Mouse (Mus musculus) limb, embryonic 14.5 days (tissue): Measurements from ENCODE around the gene Plekhh1. TPM values are rescaled to one million over a fixed set of nuclear protein-coding genes. Genes with fewer than 3 reads are reported as not detected.

Source experiments
- ATAC-seq: fragments of 200-750 bp; cut with Nextera tagmentation; 2 replicates; pipeline ENCODE4 v1.8.0; 2017; ENCODE audit warnings: low read depth, moderate number of reproducible peaks, moderate TSS enrichment; ENCODE audit not compliant: low FRiP score
- DNase-seq: peaks from one replicate; pipeline ENCODE4 v3.0.0-alpha.2; 2015; ENCODE audit warnings: low spot score
- H3K27ac ChIP-seq: fragments of 300-500 bp; sonication (generic); replicated peaks from 2 replicates; pipeline ENCODE4 v1.5.1; 2014; ENCODE audit warnings: low read depth, mild to moderate bottlenecking, low read length, moderate library complexity, mixed read lengths
- H3K27me3 ChIP-seq: fragments of 300-500 bp; sonication (generic); 2 replicates; pipeline ENCODE4 v1.6.1; 2014; ENCODE audit warnings: low read length, mixed read lengths; ENCODE audit not compliant: control insufficient read depth, insufficient read depth
- H3K36me3 ChIP-seq: fragments of 300-500 bp; sonication (generic); 2 replicates; pipeline ENCODE4 v1.6.1; 2014; ENCODE audit warnings: mild to moderate bottlenecking, low read length, moderate library complexity, mixed read lengths; ENCODE audit not compliant: control insufficient read depth, insufficient read depth
- H3K4me1 ChIP-seq: fragments of 300-500 bp; sonication (generic); 2 replicates; pipeline ENCODE4 v1.6.1; 2014; ENCODE audit warnings: antibody characterized with exemption, low read length, mixed read lengths; ENCODE audit not compliant: control insufficient read depth, insufficient read depth
- H3K4me2 ChIP-seq: fragments of 300-500 bp; sonication (generic); replicated peaks from 2 replicates; pipeline ENCODE4 v1.6.1; 2014; ENCODE audit warnings: low read depth, mild to moderate bottlenecking, low read length, moderate library complexity; ENCODE audit not compliant: severe bottlenecking
- H3K4me3 ChIP-seq: fragments of 300-500 bp; sonication (generic); replicated peaks from 2 replicates; pipeline ENCODE4 v1.5.1; 2014; ENCODE audit warnings: low read length
- H3K9ac ChIP-seq: fragments of 300-500 bp; sonication (generic); 2 replicates; pipeline ENCODE4 v1.6.1; 2014; ENCODE audit warnings: mild to moderate bottlenecking, low read depth, low read length, moderate library complexity; ENCODE audit not compliant: severe bottlenecking
- H3K9me3 ChIP-seq: fragments of 300-500 bp; sonication (generic); 2 replicates; pipeline ENCODE4 v1.6.1; 2016; ENCODE audit warnings: low read length; ENCODE audit not compliant: control insufficient read depth
- POLR2A ChIP-seq: fragments of 200-500 bp; IDR thresholded peaks from 2 replicates; pipeline ENCODE4 v1.8.0; 2012; ENCODE audit warnings: inconsistent platforms, mild to moderate bottlenecking, moderate library complexity, borderline replicate concordance; ENCODE audit not compliant: insufficient read depth, insufficient read length; ENCODE audit errors: extremely low read depth
- WGBS: fragments of 180-500 bp; shearing (Covaris S2); extraction: QIAGEN DNeasy Blood & Tissue Kit; methylation state at CpG from one replicate; pipeline ENCODE4 v1.1.7; 2014; 5-methylcytosine and 5-hydroxymethylcytosine counted together
- polyA plus RNA-seq, 2 experiments: library from polyadenylated mRNA; depleted of rRNA in 1 of 2; stranded (reverse) in 1 of 2; unstranded in 1 of 2; fragments of >200 nt; fragmentation: Nextera tagmentation in 1 of 2; extraction: Ambion mirVana in 1 of 2; gene quantifications; 2 replicates each; pipeline versions ENCODE4 v1.2.1 to v1.2.3; 2012 to 2014

Gene Plekhh1
- polyA plus RNA-seq, 2 experiments: 2.5 to 4.9 TPM

DNA sequence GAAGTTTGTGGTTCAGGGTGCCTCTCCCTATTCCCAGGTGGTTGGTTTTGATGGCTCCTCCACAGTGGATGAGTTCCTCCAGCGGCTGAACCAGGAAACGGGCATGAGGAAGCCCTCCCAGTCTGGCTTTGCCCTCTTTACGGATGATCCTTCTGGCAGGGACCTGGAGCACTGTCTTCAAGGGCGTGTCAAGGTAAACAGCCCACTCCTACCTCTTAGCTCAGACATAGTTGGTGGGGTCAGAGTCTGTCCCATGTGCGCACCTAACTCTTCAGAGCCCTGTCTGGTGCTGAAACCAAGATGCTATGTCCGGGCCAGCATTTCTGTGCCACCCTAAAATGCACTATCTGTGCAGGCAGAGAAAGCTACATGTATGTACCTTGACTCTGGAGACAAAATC, 44.4 kb downstream of the Plekhh1 start:
- no peak overlapping the region for H3K4me3 ChIP-seq
- H3K4me2 ChIP-seq: no peak overlapping the region
- WGBS: 91% methylated on average over 6 of the region's 6 CpGs
- peaks cover 69% of the 10 kb centered on the region for H3K36me3 ChIP-seq
- TF ChIP-seq POLR2A: no peak
- no peaks in the 10 kb centered on the region for H3K9me3 ChIP-seq
- DNase-seq (no peak), ATAC-seq (no peak)
- no peaks in the 10 kb centered on the region for H3K4me1 ChIP-seq
- H3K9ac ChIP-seq: no peak overlapping the region
- H3K27ac ChIP-seq: no peak overlapping the region
- H3K27me3 ChIP-seq: no peaks in the 10 kb centered on the region

DNA sequence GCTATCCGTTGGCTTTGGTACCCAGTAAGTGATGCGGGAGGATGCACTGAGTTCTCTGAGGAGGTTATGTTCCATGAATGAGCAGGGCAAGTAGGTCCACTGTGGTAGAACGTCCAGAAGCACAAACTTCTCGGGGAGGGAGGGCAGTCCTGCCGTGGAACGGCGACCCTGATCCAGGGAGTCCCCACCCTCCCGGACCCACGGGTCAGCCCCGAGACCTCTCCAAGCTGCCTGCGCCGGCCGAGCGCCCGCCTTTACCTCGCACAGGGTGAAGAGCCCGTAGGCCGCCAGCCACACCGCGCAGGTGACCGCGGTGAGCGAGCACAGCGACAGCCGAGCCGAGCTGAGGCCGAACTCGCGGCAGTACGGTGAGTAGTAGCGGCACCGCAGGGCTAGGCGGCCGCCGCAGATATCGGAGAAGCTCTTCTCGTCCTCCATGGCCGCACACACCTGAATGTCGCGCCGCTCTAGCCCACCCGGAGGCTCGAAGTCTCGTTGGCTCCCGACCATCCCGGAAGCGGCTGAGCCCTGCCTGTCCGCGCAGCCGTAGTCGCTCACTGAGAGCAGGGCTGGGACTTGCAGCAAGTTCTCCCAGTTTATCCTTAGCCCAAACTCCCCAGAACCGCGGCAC, 60.3 kb downstream of the Plekhh1 start, which contains the start of gene Pigh:
Gene Pigh (minus strand): TSS at position 470 of the 631 bp plus-strand sequence.
- H3K27ac ChIP-seq: peak within 1 kb of the TSS; percentile 58; the same call in 1 of the 2 replicates
- WGBS: 0% methylated on average over 39 of the region's 53 CpGs
- ATAC-seq: peak; percentile 95
- peak; percentile 91 for DNase-seq
- peaks cover 16% of the 10 kb centered on the region; the same call in 1 of the 2 replicates for H3K36me3 ChIP-seq
- no peaks in the 10 kb centered on the region for H3K27me3 ChIP-seq
- peak within 1 kb of the TSS; percentile 89 for H3K4me3 ChIP-seq
- no peaks in the 10 kb centered on the region for H3K9me3 ChIP-seq
- H3K4me2 ChIP-seq: peak within 1 kb of the TSS; percentile 60
- TF ChIP-seq POLR2A: 0 out of 2 replicates have a peak, but pooled peaks have one; percentile 29
- H3K9ac ChIP-seq: peak within 1 kb of the TSS; percentile 88
- H3K4me1 ChIP-seq: peaks cover 7% of the 10 kb centered on the region; the same call in 1 of the 2 replicates

DNA sequence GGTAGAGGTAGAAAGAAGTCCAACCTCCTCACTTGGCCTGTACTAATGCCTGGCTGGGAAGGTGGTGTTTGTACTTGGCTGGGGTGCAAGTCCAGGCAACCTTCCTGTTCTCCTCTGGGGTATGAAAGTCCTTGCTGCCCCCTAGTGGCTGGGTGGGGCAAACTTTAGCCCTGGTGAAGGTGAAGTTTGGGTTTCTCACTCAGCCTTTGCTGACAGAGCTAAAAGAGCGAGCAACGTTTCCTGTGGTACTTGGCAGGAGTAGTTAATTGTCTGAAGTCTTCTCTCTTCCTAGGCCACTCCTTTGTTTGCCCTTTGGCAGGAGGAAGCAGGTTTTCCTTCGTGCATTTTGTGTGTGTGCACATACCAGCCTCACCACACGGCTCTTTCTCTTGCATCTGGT, 63.6 kb downstream of the Plekhh1 start:
- WGBS: 45% methylated on average over 4 of the region's 4 CpGs
- no peak for DNase-seq
- no peaks in the 10 kb centered on the region for H3K27me3 ChIP-seq

DNA sequence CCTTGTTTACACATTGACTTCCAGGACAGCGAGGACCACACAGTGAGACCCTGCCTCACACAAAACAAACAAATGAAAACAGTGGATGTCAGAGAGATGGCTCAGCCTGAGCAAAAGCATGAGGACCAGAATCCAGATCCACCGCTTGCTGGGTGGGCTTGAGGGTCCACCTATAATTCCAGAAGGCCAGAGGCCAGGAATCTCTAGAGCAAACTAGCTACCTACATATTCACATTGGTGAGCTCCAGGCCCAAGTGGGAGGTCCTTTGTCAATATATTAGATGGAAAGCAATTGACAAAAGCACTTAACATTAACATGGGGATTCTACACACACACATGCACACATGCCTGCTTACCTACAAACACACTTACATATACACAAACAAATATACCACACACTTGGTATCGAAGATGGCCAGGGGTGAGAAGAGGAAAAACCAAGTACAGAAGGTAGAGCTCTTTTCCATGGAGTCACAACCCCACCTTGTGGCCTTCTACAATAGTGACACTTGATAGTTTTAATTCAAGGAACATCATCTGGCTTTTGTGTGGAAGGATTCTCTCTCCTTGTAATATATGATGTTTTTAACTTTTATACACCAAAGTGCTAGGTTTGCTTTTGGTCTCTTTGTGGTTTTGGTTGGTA, 68.3 kb downstream of the Plekhh1 start:
- peak; percentile 78 for DNase-seq
- Histone ChIP-seq H3K4me3 (no peak overlapping the region), H3K27ac (no peak overlapping the region), H3K27me3 (no peaks in the 10 kb centered on the region), H3K4me2 (no peak overlapping the region), H3K4me1 (no peaks in the 10 kb centered on the region), H3K36me3 (no peaks in the 10 kb centered on the region), H3K9me3 (no peaks in the 10 kb centered on the region), H3K9ac (no peak overlapping the region)
- WGBS: 67% methylated on average over 3 of the region's 3 CpGs
- no peak for TF ChIP-seq POLR2A
- no peak for ATAC-seq

More for the DNA sequence above, 63.6 kb downstream of the Plekhh1 start:
- ATAC-seq: no peak
- Histone ChIP-seq H3K9me3 (no peaks in the 10 kb centered on the region), H3K27ac (no peak overlapping the region), H3K4me2 (no peak overlapping the region), H3K36me3 (no peaks in the 10 kb centered on the region), H3K4me3 (no peak overlapping the region), H3K9ac (no peak overlapping the region), H3K4me1 (peaks cover 7% of the 10 kb centered on the region; the same call in 1 of the 2 replicates)
- TF ChIP-seq POLR2A: no peak

DNA sequence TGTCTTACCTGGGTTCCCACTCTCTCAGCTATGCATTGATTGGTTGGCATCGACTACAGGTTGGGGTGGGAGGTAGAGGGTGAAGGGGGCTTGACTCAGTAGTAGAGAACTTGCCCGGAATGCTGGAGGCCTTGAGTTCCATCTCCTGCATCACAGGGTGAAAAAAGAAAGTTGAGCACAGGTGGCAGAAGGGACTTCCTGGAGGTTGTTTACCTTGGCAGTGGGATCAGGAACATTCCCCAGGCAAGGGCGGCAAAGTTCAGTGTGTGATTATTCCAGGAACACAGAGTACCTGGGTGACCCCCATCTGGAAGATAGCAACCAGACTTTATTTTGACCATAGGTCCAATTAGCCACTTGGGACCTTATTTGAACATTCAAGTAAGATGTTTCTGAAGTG, 74.8 kb downstream of the Plekhh1 start:
- no peaks in the 10 kb centered on the region for H3K36me3 ChIP-seq
- H3K9ac ChIP-seq: no peak overlapping the region
- WGBS: 78% methylated on average over 3 of the region's 3 CpGs
- H3K4me1 ChIP-seq: no peaks in the 10 kb centered on the region
- ATAC-seq: no peak
- no peak overlapping the region for H3K27ac ChIP-seq
- no peak for DNase-seq
- TF ChIP-seq POLR2A: no peak
- no peaks in the 10 kb centered on the region for H3K9me3 ChIP-seq
- H3K4me3 ChIP-seq: no peak overlapping the region
- H3K27me3 ChIP-seq: no peaks in the 10 kb centered on the region
- no peak overlapping the region for H3K4me2 ChIP-seq
